Mouse (Mus musculus) liver, embryonic 12.5 days (tissue): ENCODE results near the gene Hivep3. TPM values are rescaled to one million over a fixed set of nuclear protein-coding genes. Genes with fewer than 3 reads are reported as not detected.

Experiments
- ATAC-seq: fragments of 200-750 bp; cut with Nextera tagmentation; 2 replicates; pipeline ENCODE4 v1.8.0; 2017; ENCODE audit warnings: moderate number of reproducible peaks, mild to moderate bottlenecking, moderate library complexity
- H3K27ac ChIP-seq: fragments of 300-500 bp; sonication (generic); 2 replicates; pipeline ENCODE4 v1.5.1; 2016; ENCODE audit warnings: mild to moderate bottlenecking
- H3K27me3 ChIP-seq: fragments of 300-500 bp; sonication (generic); replicated peaks from 2 replicates; pipeline ENCODE4 v1.6.1; 2016; ENCODE audit warnings: mild to moderate bottlenecking, moderate library complexity
- H3K36me3 ChIP-seq: fragments of 300-500 bp; sonication (generic); 2 replicates; pipeline ENCODE4 v1.6.1; 2016; ENCODE audit warnings: mild to moderate bottlenecking, moderate library complexity
- H3K4me1 ChIP-seq: fragments of 300-500 bp; sonication (generic); 2 replicates; pipeline ENCODE4 v1.6.1; 2016
- H3K4me2 ChIP-seq: fragments of 300-500 bp; sonication (generic); 2 replicates; pipeline ENCODE4 v1.6.1; 2016; ENCODE audit warnings: mild to moderate bottlenecking, moderate library complexity
- H3K4me3 ChIP-seq: fragments of 300-500 bp; sonication (generic); 2 replicates; pipeline ENCODE4 v1.5.1; 2016; ENCODE audit warnings: mild to moderate bottlenecking, moderate library complexity
- H3K9ac ChIP-seq: fragments of 300-500 bp; sonication (generic); 2 replicates; pipeline ENCODE4 v1.6.1; 2016; ENCODE audit warnings: mild to moderate bottlenecking, moderate library complexity
- H3K9me3 ChIP-seq: fragments of 300-500 bp; sonication (generic); replicated peaks from 2 replicates; pipeline ENCODE4 v1.6.1; 2016; ENCODE audit warnings: mild to moderate bottlenecking, moderate library complexity
- WGBS: fragments of 180-500 bp; shearing (Covaris S2); methylation state at CpG from one replicate; pipeline ENCODE4 v1.1.7; 2016; ENCODE audit not compliant: insufficient replicate concordance; 5-methylcytosine and 5-hydroxymethylcytosine counted together
- polyA plus RNA-seq: library from polyadenylated mRNA; unstranded; fragments of >200 nt; fragmentation: Nextera tagmentation; extraction: Ambion mirVana; gene quantifications from 2 replicates; pipeline ENCODE4 v1.2.1, GENCODE M21; 2016

Gene Hivep3
- polyA plus RNA-seq, 1 experiment from 2014 or later: 2.9 TPM

DNA sequence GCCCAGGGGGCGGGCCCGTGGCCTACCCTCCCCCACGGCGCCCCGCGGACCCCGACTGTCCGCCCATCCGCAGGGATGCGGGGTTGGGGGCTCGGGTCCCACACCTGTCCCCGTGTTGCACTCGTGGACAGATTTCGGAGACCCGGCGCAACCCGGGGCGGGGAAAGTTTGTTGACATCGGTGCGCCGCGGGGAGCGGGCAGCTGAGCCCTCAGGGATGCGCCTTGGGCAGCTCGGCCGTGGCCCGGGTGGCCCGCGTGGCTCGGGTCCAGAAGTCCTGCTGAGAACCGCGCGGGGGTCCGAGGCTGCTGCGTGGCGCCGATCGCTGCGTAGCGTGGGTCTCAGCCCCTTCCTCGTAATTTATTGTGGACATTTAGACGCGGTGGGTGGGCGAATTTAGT lies 358 bp downstream of the Hivep3 start:
- Histone ChIP-seq H3K27ac (no peak overlapping the region), H3K27me3 (peaks cover 34% of the 10 kb centered on the region), H3K9ac (peak overlapping the region; percentile 35; the same call in 1 of the 2 replicates), H3K4me2 (peak overlapping the region; percentile 91), H3K4me1 (peaks cover 16% of the 10 kb centered on the region), H3K9me3 (no peaks in the 10 kb centered on the region), H3K36me3 (no peaks in the 10 kb centered on the region), H3K4me3 (peak overlapping the region; percentile 64)
- under 1% methylated on average over 44 of the region's 44 CpGs for WGBS
- 0 out of 2 replicates have a peak, but pooled peaks have one; percentile 2 for ATAC-seq

GRCm38 (mm10) chr4:119734352-119734751 lies 768 bp downstream of the Hivep3 start:
- peaks cover 33% of the 10 kb centered on the region for H3K27me3 ChIP-seq
- WGBS: 29% methylated on average over 4 of the region's 4 CpGs
- peak overlapping the region; percentile 91 for H3K4me2 ChIP-seq
- H3K36me3 ChIP-seq: no peaks in the 10 kb centered on the region
- H3K27ac ChIP-seq: no peak overlapping the region
- H3K9ac ChIP-seq: peak overlapping the region; percentile 35; the same call in 1 of the 2 replicates
- no peak for ATAC-seq
- no peaks in the 10 kb centered on the region for H3K9me3 ChIP-seq
- peak overlapping the region; percentile 64 for H3K4me3 ChIP-seq
- peaks cover 20% of the 10 kb centered on the region for H3K4me1 ChIP-seq

DNA sequence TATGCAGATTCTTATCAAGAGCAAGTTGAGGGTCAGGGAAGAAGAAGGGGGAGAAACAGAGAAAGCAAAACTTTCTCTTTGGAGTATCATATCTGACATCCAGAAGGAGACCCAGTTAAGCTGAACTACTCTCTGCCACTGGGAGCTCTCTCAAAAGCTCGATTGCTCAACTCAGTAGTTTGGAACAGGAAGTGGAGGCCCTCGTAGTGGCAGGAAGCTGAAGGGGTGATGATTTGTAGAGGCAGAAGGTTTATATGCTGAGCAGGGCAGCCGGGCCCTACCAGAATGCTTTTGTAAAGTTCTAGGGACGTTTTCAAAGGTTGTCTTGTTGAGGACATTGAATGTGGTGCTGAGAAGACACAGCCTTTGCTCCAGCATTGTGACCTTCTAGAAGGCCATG lies 5.1 kb downstream of the Hivep3 start:
- no peak for ATAC-seq
- H3K9ac ChIP-seq: no peak overlapping the region
- 10% methylated on average over 4 of the region's 4 CpGs for WGBS
- no peak overlapping the region for H3K27ac ChIP-seq
- H3K4me2 ChIP-seq: no peak overlapping the region
- H3K36me3 ChIP-seq: no peaks in the 10 kb centered on the region
- H3K4me1 ChIP-seq: peaks cover 18% of the 10 kb centered on the region
- H3K4me3 ChIP-seq: no peak overlapping the region
- peaks cover 26% of the 10 kb centered on the region for H3K27me3 ChIP-seq
- H3K9me3 ChIP-seq: no peaks in the 10 kb centered on the region

- Histone ChIP-seq H3K4me1 (peaks cover 11% of the 10 kb centered on the region), H3K4me3 (no peak overlapping the region), H3K4me2 (no peak overlapping the region), H3K36me3 (no peaks in the 10 kb centered on the region), H3K27me3 (peaks cover 18% of the 10 kb centered on the region), H3K27ac (no peak overlapping the region), H3K9ac (no peak overlapping the region), H3K9me3 (no peaks in the 10 kb centered on the region)
- no peak for ATAC-seq
- WGBS: 50% methylated on average over 9 of the region's 9 CpGs
These were observed 5.9 kb downstream of the Hivep3 start for GRCm38 (mm10) chr4:119739301-119740062.

GRCm38 (mm10) chr4:119748341-119748740 lies 14.8 kb downstream of the Hivep3 start:
- H3K4me1 ChIP-seq: peaks cover 14% of the 10 kb centered on the region
- H3K4me2 ChIP-seq: no peak overlapping the region
- no peak overlapping the region for H3K4me3 ChIP-seq
- no peak overlapping the region for H3K27ac ChIP-seq
- WGBS: 66% methylated on average over 2 of the region's 2 CpGs
- H3K9ac ChIP-seq: no peak overlapping the region
- H3K36me3 ChIP-seq: no peaks in the 10 kb centered on the region
- no peaks in the 10 kb centered on the region for H3K27me3 ChIP-seq
- no peaks in the 10 kb centered on the region for H3K9me3 ChIP-seq
- ATAC-seq: no peak

DNA sequence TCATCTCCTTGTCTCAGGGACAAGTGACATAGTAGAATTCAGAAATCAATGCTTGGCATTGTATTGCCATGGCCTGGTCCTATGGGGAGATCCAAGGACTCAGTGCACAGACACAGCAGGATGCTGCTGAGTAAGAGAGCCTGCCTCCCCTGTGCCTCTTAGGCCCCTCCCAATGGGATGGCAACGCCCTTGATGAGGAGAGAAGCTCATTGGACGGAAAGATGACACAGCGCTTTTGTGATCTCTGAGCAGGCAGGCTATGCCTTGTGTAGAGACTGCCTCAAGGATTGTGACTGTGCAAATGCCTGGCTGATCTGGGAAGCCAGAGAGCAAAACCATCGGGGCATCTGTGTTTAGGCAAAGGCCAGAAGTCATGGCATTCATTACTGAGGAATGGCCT lies 16.6 kb downstream of the Hivep3 start:
- Histone ChIP-seq H3K4me2 (no peak overlapping the region), H3K27me3 (no peaks in the 10 kb centered on the region), H3K9me3 (no peaks in the 10 kb centered on the region), H3K4me3 (no peak overlapping the region), H3K27ac (no peak overlapping the region), H3K36me3 (no peaks in the 10 kb centered on the region), H3K9ac (no peak overlapping the region), H3K4me1 (peaks cover 14% of the 10 kb centered on the region)
- 27% methylated on average over 4 of the region's 4 CpGs for WGBS
- peak; percentile 94 for ATAC-seq

- peaks cover 14% of the 10 kb centered on the region for H3K4me1 ChIP-seq
- H3K9me3 ChIP-seq: no peaks in the 10 kb centered on the region
- WGBS: 66% methylated on average over 6 of the region's 6 CpGs
- no peak overlapping the region for H3K4me3 ChIP-seq
- no peaks in the 10 kb centered on the region for H3K27me3 ChIP-seq
- no peaks in the 10 kb centered on the region for H3K36me3 ChIP-seq
- H3K4me2 ChIP-seq: no peak overlapping the region
- no peak overlapping the region for H3K9ac ChIP-seq
- H3K27ac ChIP-seq: no peak overlapping the region
- no peak for ATAC-seq
These were observed 17.2 kb downstream of the Hivep3 start for GRCm38 (mm10) chr4:119750681-119751211.

- peaks cover 14% of the 10 kb centered on the region for H3K4me1 ChIP-seq
- no peak overlapping the region for H3K9ac ChIP-seq
- WGBS: 59% methylated on average over 2 of the region's 2 CpGs
- no peaks in the 10 kb centered on the region for H3K27me3 ChIP-seq
- ATAC-seq: no peak
- H3K27ac ChIP-seq: no peak overlapping the region; the same call in 1 of the 2 replicates
- no peaks in the 10 kb centered on the region for H3K36me3 ChIP-seq
- H3K4me3 ChIP-seq: no peak overlapping the region
- no peaks in the 10 kb centered on the region for H3K9me3 ChIP-seq
- H3K4me2 ChIP-seq: no peak overlapping the region
These were observed 17.9 kb downstream of the Hivep3 start for GRCm38 (mm10) chr4:119751408-119752006.

DNA sequence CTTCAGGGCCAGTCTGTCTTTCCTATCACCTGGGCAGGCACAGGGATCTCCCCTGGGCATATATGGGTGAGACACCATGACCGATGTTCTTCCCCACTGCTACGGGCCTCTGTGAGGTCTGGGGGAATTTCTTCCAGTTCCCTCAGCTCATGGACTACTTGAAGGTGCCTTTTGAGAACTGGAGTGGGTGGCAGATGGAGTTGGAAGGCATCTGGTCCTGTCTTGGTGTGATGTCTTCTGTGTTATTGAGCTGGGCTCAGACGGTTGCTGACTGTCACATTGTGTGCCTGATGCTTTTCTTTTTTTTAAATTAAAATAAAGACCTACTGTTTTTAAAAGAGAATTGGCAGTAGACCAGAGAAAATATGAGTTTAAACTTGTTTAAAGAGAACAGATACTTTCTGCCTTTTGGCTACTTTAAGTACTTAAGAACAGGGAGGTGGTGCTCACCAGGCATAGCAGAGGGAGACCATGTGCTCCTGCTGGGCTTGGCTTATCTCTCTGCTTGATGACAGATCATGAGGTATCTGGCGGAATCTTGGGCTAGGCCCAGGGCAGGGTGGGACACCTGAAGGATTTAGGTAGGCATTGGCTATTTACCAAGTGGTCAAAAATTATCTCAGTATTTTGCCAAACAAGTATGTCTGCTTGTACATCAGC lies 26.1 kb downstream of the Hivep3 start:
- Histone ChIP-seq H3K36me3 (no peaks in the 10 kb centered on the region), H3K4me2 (no peak overlapping the region), H3K9ac (no peak overlapping the region), H3K4me1 (no peaks in the 10 kb centered on the region), H3K4me3 (no peak overlapping the region), H3K9me3 (no peaks in the 10 kb centered on the region), H3K27me3 (no peaks in the 10 kb centered on the region), H3K27ac (no peak overlapping the region)
- WGBS: 61% methylated on average over 4 of the region's 4 CpGs
- no peak for ATAC-seq

DNA sequence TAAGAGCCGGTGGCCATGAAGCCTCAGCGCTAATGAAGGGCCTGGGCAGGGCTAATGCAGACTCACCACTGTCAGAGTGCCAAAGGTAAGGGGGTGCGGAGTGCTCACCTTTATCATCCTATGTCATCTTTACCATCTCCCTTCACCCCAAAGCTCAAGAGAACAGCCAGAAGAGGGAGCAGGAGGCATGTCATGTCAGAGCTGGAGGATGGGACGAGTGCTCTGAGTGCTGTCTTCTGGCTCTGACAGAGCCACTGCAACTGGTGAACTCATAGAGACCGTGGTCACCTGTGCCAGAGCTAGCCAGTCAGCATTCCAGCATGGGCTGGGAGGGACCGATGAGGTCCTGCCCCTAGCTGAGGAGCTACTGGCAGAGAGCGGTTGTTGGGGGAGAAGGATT lies 27.2 kb downstream of the Hivep3 start:
- no peaks in the 10 kb centered on the region for H3K36me3 ChIP-seq
- no peak overlapping the region for H3K4me3 ChIP-seq
- no peaks in the 10 kb centered on the region for H3K4me1 ChIP-seq
- ATAC-seq: no peak
- H3K9me3 ChIP-seq: no peaks in the 10 kb centered on the region
- H3K27me3 ChIP-seq: no peaks in the 10 kb centered on the region
- WGBS: 67% methylated on average over 7 of the region's 7 CpGs
- H3K27ac ChIP-seq: no peak overlapping the region
- H3K9ac ChIP-seq: no peak overlapping the region
- no peak overlapping the region for H3K4me2 ChIP-seq

GRCm38 (mm10) chr4:119761459-119762121 lies 28.0 kb downstream of the Hivep3 start:
- Histone ChIP-seq H3K4me2 (no peak overlapping the region), H3K36me3 (no peaks in the 10 kb centered on the region), H3K4me1 (no peaks in the 10 kb centered on the region), H3K9me3 (no peaks in the 10 kb centered on the region), H3K4me3 (no peak overlapping the region), H3K27me3 (no peaks in the 10 kb centered on the region), H3K27ac (no peak overlapping the region), H3K9ac (no peak overlapping the region)
- 80% methylated on average over 9 of the region's 9 CpGs for WGBS
- no peak for ATAC-seq
